Mouse (Mus musculus) left cerebral cortex, postnatal 36 days (tissue): ENCODE results near the gene Nek9. TPM values are rescaled to one million over a fixed set of nuclear protein-coding genes. Genes with fewer than 3 reads are reported as not detected.
"Not testable (repeated sequence)": the region's sequence is repeated elsewhere in the genome, so short reads cannot be mapped to it uniquely, and the experiment has no call there.

Source experiments
- DNase-seq, 2 experiments: peaks; one replicate each; pipeline ENCODE4 v3.0.0; 2021 to 2022; ENCODE audit warnings: low spot score in 2 of 2, mixed read lengths in 1 of 2
- intact Hi-C: fragments of 180-260 bp; cut with DNase I; formaldehyde crosslinking; loops from one replicate; pipeline ENCODE4 v1.15.1; 2025
- total RNA-seq, 2 experiments: library from RNA; stranded (reverse); gene quantifications; 2 replicates each; pipeline ENCODE4 v1.2.3; 2021

Gene Nek9
- total RNA-seq, 2 experiments from 2014 or later: 31.0 to 33.7 TPM

- DNase-seq: no peak
- intact Hi-C loops: no loop called here
These were observed 42.2 kb downstream of the Nek9 start for GRCm38 (mm10) chr12:85296915-85297314.

- no peak for DNase-seq
- intact Hi-C loops: no loop called here
These were observed 43.7 kb downstream of the Nek9 start for GRCm38 (mm10) chr12:85295506-85295905.

GRCm38 (mm10) chr12:85292906-85293305, 46.3 kb downstream of the Nek9 start:
- DNase-seq: no peak
- intact Hi-C loops: no loop called here

- intact Hi-C loops: no loop called here
- DNase-seq: no peak
These were observed 46.9 kb downstream of the Nek9 start for GRCm38 (mm10) chr12:85292288-85292687.

DNA sequence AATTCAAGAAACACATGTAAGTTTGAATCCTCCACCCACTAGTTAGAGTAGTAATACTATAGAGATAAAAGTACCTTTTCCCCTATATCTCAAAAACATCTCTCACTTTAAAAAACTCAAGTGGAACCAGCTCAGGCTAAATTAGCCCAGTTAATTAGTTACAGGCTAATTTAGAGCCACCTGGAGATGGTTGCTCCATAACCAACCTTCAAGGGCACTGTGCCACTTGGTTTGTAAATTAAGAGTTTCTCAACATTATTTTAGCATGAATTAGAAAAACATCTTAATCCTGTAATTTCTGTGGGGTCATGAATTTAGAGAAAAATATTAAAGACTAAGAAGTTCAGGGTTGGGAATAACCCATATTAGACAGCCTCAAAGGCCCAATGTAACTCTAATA, 47.6 kb downstream of the Nek9 start:
- DNase-seq: no peak
- intact Hi-C loops: no loop called here

DNA sequence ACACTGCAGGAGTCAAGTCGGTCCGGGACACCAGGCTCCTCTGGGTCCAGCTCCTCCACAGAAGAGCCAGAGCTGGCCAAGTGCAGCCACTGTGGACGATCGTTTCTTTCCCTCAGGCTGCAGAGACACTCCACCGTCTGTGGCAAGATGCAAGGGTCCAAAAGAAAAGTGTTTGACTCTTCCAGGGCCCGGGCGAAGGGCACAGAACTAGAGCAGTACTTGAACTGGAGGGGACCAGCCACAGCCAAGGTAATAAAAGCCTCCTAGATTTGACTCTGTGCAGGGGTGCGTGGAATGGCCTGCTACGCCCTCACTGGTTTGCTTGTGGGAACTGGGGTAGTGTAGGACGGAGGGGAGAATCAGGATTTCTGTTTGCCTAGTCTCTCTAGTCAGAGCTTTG, 48.5 kb downstream of the Nek9 start:
- DNase-seq: no peak
- intact Hi-C loops: no loop called here

DNA sequence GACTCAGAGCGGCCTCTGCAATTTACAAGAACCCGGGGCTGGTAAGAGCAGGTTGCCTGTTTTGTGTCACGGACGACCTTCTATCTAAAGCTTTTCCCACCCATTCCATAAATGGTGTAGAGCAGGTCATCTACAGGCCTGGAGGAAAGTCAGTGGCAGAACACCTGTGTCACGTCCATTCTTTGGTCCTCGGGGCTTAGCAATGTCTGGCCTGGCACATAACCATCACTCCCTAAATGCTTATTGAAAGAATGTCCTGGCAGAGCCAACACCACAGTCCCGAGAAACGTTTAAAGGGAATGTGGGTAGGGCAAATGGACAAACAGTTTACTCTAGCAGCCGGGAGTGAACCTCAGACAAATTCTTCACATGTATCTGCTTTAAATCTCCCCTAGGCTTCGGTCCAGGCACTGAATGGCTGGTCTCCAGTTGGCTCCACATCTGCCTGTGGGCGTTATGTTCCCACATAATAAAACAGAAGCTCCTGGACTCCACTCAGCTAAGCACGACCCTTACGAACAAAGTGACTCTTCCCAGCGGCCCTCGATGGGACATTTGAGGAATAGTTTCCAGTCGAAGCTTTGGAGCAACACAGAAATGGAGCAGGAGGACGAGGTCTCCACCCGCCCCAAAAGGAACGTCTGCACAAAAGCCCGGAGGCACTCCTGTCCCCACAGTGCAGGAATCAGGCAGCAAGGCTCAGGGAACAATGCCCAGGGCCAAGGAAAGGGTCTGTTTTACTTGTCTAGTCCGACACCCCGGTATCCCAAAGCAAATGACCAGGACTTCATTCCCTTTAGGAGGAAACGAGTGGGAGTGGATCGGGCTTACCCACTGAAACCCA, 49.8 kb downstream of the Nek9 start:
- no peak for DNase-seq
- intact Hi-C loops: loop anchor here (5.0 kb wide), 1 partner anchor 142 kb away; no protein-coding TSS in a partner anchor

DNA sequence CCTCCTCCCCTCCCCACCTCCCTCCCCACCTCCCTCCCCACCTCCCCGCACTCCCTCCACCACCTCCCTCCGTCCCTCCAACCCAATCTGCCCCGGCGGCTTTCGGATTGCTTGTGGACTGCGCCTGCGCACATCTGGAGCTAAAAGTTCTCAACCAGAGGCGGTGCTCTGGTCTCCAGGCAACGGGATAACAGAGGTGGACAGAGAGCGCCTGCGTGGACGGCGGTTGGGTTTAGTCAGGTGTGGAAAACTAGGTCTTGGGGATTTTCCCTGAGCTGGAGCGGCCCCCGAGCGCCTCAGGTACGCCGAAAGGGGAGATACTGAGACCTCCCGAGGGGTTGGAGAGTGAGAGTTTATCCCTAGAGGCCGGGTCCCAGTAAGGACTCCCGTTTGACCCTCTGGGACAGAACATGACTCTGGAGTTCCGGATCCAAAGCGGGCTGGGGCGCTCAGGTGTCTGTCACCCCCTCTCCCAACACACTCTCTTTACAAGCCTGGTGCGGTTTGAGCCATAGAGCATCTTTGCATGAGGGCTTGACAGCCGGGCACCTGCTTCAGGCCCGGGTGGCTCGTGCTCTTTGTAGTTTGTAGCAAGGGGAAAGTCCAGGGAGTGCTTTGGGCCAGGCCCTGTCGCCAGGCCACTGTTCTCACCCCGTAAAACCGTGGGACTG, 50.5 kb downstream of the Nek9 start, which contains the start of gene Zc2hc1c:
TSS of gene Zc2hc1c (plus strand) at position 106 of the 671 bp plus-strand sequence.
- intact Hi-C loops: loop anchor here (5.0 kb wide), 1 partner anchor 141 kb away; no protein-coding TSS in a partner anchor
- peak; percentile 80 for DNase-seq

- intact Hi-C loops: loop anchor here (5.0 kb wide), 1 partner anchor 141 kb away; no protein-coding TSS in a partner anchor
These were observed 51.2 kb downstream of the Nek9 start, which contains the start of gene Acyp1 for GRCm38 (mm10) chr12:85287809-85288485. Gene Acyp1 (minus strand): TSS chr12:85288438.

DNA sequence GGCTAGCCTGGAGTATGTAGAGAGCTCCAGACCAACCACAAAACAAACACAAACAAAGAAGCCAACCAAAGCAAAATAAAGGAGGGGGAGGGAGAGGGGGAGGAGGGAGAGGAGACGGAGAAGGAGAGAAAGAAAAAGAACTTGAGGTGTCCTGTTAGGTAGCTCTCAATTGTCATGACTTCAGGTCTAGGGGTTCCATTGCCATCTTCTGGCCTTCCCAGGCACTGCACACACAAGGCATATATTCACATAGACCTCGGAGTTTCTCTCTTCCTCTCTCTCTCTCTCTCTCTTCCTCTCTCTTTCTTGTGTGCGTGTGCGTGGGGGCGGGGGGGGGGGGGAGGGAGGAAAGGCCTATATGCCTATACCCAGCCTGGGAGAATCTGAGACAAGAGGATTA, 52.2 kb downstream of the Nek9 start:
- no peak for DNase-seq
- intact Hi-C loops: loop anchor here (5.0 kb wide), 1 partner anchor 140 kb away; no protein-coding TSS in a partner anchor

More at GRCm38 (mm10) chr12:85287809-85288485, 51.2 kb downstream of the Nek9 start, which contains the start of gene Acyp1:
- peak in 1 of 2 experiments; percentile 29 for DNase-seq

- intact Hi-C loops: loop anchor here (5.0 kb wide), 1 partner anchor 138 kb away; no protein-coding TSS in a partner anchor
- DNase-seq: no peak
These were observed 54.2 kb downstream of the Nek9 start for GRCm38 (mm10) chr12:85284996-85285395.

- no peak for DNase-seq
- intact Hi-C loops: no loop called here
These were observed 54.8 kb downstream of the Nek9 start for GRCm38 (mm10) chr12:85284331-85284730.

DNA sequence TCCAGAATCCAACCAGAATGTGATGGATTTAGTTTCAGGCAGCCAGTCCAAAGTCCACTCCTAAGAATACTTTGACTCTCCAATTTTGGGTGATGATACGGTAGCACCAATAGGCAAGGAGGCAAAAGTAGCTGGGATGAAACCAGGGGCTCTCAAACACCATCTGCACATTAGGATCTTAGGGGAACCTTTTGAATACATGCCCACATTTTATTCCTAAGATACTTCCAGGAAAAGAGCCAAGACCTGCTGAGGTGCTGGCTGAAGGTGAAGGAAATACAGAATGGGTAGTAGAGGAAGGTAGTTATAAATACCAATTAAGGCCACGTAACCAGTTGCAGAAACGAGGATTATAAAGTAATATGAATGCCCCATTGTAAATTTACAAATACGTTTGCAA, 57.4 kb downstream of the Nek9 start:
- DNase-seq, intact Hi-C loops: not testable (repeated sequence)

GRCm38 (mm10) chr12:85280845-85281651, 58.1 kb downstream of the Nek9 start:
- DNase-seq: no peak
- intact Hi-C loops: no loop called here

GRCm38 (mm10) chr12:85280105-85280844, 58.9 kb downstream of the Nek9 start:
- intact Hi-C loops: no loop called here

GRCm38 (mm10) chr12:85279396-85280080, 59.6 kb downstream of the Nek9 start:
- DNase-seq: peak in 1 of 2 experiments; percentile 34
- intact Hi-C loops: no loop called here

More at GRCm38 (mm10) chr12:85280105-85280844, 58.9 kb downstream of the Nek9 start:
- DNase-seq: peak; percentile 95 to 97

DNA sequence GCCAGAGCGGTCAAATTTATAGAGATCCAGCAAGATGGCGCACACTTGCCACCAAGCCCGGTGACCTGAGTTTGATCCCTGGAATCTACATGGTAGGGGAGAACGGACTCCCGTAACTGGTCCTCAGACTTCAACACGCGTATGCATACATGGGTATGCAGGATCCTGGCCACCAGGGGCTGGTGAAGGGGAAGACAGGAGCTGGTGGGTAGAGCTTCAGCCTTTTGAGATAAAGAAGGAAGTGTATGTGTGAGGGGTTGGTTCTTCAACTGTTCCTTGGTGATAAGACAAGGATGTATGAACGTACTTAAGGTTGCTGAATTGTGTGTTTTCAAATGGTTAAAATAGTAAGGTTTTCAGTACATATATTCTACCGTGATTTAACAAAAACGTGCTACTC, 60.2 kb downstream of the Nek9 start:
- intact Hi-C loops: no loop called here
- no peak for DNase-seq

GRCm38 (mm10) chr12:85276273-85276672, 62.9 kb downstream of the Nek9 start:
- intact Hi-C loops: no loop called here
- no peak for DNase-seq
